Mouse (Mus musculus): ENCODE measurements at regions not wholly inside any gene's neighbourhood (a gene's known extent, or its start where the extent isn't known, plus 50 kb on each side); places are given as distances from the start of the nearest gene placed in this dataset.

DNA sequence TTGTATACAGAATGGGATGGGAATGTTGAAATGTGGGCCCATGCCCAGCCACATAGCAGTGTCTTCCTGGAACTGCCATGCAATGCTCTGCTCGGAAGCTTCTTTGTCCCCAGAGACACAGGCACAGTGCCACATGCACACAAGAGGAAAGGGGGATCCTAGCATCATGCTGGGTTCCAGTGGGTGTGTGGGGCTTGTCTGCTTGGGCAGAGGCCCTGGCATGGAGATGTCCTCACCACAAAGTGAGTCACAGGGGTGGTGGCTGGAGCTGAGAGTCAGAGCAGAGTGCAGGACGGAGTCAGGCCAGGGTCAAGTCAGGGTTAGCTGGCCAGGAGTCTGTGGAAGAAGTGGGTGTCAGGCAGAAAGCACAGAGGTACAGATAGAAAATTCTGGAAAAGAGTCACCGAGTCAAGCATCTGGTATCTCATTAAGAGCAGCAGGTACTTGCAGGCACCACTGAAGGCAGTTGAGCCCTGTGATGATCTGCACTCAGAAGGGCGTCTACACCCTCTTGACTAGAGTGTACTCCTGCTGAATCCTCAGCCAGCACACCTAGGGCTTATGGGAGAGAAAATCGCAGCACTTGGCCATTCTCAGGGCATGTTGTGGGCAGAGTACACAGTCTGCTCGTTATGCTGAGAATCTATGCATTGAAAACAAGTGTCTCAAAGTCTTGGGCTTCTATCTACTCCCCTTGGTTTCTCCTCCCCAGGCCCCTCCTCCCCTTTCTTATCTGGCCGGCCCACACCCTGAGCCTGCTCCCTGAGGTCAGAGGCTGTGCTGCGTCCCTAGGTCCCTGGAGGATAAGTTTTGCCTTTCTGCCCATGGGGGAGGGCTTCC is 85.3 kb downstream of the Ackr3 start:
- DNase-seq, result peak; percentile 52 to 75

DNA sequence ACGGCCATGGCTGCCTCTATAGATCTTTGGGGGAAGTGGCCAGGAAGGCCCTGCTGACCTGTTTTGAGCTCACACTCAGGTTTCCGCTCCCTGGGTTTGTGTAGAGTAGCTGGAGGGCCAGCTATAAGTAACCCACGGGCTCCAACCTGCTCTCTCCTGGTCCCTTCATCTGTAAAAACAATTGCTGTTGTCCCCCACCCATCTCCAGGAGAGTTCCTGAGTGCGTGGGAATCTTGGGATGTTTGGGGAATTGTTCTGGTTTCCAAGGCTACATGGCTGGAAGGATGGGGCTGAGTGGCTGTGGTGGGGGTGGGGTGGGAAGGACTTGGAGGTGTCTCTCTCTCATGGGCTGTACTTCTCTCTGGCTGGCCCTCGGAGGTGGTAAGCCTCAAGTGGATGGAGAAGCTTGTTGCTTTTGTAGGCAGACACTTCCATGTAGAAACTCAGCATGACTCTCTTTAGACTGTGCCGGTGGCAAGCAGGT is 86.0 kb downstream of the Ackr3 start:
- DNase-seq, result no peak

DNA sequence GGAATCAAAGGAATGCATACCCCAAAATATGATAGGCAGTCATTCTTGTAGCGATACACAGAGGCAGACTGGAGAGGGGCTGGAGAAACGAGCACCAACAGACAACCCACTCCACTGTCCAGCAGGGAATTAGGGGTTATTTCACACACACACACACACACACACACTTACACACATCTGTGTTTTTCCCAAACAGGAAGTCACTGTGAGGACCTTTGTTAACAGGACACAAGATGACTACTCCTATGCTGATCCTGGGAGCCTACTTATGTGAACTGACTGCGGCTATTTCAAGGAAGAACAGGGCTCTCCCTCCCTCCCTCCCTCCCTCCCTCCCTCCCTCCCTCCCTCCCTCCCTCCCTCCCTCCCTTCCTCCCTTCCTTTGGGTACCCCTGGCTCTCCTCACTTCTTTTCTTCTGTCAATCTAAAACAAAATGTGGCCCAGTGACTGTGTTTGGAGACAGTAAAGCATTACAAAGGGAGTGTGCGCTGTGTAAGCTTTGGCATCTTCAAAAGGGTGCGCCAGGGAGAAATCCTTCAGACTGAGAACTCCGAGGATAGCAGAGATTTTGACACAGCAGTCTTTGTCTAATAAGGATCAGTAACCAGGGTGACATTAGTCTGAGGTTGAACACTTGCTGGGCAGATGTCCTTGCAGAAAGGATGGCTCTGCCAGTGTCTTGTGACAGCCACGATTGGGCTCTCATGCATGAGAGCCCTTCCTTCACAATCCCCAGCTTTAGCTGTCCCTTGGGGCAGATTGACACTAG is 86.8 kb downstream of the Ackr3 start:
- no peak for DNase-seq

DNA sequence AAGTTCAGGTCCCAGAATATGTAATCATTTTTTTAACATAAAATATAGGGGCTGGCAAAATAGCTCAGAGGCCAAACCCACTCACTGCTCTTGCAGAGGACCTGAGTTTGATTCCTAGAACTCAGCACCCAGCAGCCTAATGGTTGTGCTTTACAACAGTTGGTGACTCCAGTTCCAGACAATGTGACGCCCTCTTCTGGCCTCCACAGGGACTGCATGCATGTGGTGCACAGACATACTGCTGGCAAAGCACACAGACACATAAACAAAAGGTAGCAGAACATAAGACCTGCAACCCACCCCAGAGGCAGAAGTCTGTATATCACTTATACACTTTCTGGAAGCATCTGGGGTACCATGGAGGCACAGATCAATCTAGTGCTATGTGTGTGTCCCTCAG is 87.5 kb downstream of the Ackr3 start:
- no peak for DNase-seq

DNA sequence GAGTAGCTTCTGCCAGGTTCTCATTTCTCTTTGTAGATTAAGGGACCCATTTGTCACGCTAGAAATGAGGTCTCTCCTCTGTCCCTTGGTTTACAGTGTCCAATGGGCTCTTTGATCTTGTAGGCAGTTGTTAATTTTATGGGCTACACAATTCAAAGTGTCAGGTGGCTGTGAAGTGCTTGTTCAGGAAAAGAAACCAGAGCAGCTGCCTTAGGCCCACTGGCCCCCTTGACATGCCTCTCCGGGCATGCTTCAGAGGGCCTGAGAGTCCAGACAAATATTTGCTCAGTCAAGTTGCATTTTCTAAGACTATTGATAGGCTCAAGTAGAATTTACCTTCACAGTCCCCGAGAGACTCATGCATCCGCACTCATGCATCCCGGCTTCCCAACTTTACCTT is 94.0 kb downstream of the Ackr3 start:
- no peak for DNase-seq

DNA sequence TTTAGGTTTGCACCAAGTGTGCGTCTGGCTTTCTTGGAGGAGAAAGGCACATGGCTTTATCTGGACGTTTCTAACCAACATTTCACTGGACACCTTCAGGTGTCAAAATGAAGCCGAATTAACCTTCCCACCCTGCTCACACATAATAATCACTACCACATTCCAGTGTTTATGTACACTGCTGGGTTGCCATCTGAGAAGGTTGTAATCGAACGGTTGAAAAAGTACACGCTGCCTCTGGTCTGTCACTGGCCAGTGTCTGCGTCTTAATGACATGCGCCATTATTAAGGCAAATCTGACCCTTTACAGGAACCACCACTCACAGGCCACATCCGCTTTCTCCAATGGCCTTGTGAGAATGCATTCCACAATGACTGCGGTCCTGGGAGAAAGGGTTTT is 96.4 kb downstream of the Ackr3 start:
- DNase-seq, result no peak

DNA sequence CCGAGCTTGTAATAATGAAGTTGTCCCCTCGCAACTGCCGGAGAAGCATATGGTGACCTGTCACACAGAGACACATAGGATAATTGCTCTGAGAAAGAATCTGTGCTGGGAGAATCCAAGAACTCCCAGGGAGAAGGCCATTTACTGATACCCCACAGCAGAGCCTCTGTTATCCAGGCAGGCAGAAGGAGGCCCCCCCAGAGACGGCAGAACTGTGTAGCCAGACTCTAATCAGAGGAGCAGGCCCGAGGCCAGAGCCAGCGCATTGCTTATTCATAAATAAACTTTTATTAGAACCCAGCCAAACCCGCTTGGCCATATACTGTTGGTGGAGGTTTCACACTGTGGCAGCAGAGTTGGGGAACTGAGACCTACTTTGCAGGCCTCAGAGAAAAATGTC is 100.6 kb downstream of the Ackr3 start:
- DNase-seq, result no peak

DNA sequence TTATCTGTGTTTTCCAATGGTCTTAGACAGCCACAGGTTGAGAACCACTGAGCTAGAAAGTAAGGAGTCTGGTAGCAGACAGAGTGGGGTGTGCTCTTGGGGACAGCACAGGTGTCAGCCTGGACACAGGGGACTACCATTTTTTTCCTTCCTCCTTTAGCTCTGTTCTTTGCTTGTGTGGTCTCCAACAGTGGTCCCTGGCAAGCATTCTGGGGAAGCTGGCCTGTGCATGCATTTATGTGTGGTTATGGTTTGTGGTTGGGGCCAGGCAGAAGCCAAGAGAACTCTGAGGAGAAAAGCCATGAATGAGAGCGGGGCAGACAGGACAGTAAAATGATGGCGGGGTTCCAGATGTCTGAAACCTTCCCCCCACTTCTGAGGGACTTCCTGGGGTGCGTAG is 107.2 kb downstream of the Ackr3 start:
- DNase-seq, result no peak

DNA sequence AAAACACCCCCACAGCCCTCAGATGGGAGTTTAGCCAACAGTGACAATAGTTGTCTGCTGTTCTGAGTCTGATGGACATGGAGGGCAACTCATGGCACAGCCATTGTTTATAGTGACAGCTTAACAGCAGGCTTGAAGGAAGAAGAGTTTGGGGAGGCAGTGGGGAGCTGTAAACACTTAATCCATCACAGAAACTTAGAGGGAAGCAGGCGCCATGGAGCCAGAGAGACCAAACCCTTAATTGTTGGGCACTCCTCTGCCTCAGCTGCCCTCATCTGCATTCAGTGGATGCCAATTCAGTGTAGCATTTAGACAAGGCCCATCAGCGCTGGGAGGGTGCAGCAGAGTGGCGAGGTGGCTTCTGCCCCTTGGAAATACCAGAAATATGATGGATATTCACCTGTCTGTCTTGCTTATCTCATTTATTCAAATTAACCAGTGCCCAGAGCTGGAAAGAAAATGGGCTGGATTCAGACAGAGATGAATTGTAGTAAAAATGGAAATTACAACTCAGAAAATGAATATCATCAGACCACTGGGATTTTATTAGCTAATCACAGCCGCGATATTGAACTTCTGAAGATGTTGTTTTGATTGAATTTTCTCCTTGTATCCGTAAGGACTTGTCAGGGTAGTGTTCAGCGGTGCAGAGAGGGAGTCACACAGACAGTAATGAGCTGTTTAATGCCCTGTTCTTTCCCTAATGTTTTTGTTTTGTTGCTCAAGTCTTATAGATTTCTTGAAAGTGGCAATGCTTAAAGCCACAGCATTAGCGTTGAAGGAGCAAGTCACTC is 108.1 kb downstream of the Ackr3 start:
- no peak for DNase-seq

DNA sequence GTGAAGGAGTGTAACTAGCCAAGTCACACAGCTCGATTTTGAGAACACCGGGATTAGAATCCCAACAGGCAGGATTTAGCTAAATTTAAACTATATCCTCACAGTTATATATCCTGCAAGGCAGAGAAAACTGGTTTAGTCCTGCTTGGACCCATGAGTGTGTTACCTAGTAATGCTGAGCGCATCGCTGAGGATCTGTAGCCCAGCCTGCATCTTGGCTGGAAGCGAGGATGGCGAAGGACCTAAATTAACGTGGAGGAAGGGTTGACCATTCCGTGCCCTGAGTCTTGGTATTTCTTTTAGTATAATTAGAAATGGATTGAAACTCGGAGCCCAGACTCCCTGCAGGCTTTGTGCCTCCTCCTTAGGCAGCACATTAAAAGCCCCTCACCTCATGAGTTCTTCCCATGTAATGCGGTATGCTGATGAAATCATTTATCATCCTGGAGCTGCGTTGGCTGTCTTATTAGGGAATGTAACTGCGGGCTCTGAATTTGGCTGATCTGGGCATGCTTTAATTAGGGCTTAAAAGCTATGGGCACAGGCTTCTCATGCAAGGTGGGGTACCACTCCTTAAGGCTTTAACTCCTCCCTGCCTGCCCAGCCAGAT is 110.1 kb downstream of the Ackr3 start:
- DNase-seq, result no peak

DNA sequence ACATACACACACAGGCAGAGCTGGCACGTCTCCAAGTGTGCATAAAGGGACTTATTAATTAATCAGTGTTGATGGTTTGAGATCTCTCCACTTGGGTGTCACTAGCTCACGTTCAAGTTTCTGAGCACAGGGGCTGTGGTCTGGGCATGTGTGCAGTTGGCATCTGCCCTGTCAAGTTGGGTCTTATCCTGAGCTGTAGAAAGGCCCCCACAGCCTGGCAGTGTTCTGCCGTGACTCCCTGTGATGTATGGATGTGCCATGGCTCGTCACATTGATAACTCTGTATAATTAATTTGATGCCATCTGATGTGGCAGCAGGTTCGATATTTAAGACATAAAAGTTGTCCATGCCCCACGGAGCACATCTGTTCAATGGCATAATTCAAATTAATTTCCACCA is 114.1 kb downstream of the Ackr3 start:
- no peak for DNase-seq

DNA sequence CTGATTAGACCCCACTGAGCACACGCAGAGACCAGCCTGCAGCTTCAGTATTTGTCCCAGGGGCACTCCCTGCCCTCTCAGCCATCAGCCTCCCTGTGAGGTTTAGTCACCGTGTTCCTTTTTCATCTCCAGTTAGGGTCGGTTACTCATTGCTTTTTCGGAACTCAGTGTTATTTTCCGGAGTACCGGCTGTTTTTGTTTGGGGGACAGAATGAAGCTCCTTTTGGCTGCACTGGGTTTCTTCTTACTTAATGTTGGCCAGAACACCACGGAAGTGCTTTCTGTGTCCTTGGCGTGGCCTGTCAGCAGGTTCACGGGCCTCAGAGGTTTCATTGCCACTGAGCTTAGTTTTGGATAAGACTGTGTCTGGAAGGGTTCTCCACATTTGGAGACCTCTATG is 114.7 kb downstream of the Ackr3 start:
- DNase-seq, result peak in 1 of 2 experiments; percentile 32

DNA sequence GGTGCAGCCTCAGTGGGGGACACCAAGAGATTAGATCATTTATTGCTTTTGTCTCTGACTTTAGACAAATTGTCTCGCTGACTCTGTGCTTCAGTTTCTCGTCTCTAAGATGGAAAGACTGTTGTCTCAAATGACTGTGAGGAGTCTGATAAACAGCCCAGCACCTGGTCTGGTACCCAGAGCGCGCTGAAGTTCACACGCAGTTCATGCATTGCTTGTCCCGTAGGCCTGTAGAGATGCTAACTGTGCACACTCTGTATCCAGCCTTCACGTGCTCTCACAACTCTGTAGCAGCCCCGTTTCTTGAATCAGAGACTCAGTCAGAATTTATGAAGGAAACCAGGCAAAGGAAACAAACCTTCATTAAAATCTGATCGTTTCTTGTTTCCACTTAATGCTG is 116.7 kb downstream of the Ackr3 start:
- DNase-seq, result no peak

DNA sequence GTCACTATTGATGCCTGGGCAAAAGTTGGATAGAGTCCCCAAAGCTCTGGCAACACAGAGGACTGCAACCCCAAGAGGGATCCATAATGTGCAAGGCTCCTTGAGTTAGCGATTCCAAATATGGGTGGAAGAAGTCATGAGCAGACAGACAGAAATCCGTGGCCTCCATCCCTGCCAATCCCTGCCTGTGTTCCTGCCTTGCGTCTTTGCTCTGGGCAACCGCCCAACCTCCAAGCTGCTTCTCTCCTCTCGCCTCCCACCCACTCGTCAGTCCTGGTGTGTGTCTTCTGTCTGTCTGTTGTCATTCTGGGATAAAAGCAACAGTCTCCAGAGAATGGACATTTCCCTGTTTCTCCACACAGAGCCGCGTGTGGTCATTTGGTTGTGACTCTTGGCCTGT is 117.7 kb downstream of the Ackr3 start:
- no peak for DNase-seq

DNA sequence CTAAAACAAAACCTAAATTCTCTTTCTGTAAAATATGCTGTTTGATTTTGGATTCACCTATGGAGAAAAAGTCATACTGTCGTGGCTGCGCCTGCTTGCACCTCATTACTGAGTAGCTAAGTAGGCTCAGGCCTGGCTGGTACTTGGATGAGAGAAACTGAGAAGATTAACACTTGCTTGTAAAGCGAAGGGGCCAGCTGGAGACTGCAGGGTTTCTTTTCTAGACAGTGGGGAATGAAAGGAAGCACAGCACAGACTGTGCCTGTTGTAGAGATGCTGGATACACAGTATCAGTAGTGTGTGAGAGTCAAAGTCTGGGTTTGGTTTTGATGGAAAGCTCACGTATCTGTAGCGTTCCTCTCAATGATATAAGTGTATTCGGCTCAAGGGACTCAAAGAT is 123.5 kb downstream of the Ackr3 start:
- DNase-seq, result no peak

DNA sequence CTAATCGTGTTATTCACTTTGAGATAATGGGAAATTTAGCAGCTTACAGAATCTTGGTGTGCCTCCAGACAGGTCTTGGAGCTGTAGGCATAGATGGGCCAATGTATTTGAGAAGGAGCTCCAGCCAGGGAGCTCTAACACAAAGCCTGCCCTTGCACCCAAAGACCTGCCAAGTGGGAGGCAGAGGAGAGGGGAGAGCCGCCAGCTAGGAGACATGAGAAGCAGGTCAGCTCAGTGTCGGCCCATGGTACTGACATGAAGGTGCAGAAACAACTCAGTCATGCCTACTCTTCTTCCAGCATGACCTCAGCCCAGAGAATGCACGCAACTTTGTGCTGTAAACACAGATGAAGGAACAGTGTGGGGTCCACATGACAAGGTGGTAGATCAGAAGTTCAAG is 128.8 kb downstream of the Ackr3 start:
- DNase-seq, result no peak

DNA sequence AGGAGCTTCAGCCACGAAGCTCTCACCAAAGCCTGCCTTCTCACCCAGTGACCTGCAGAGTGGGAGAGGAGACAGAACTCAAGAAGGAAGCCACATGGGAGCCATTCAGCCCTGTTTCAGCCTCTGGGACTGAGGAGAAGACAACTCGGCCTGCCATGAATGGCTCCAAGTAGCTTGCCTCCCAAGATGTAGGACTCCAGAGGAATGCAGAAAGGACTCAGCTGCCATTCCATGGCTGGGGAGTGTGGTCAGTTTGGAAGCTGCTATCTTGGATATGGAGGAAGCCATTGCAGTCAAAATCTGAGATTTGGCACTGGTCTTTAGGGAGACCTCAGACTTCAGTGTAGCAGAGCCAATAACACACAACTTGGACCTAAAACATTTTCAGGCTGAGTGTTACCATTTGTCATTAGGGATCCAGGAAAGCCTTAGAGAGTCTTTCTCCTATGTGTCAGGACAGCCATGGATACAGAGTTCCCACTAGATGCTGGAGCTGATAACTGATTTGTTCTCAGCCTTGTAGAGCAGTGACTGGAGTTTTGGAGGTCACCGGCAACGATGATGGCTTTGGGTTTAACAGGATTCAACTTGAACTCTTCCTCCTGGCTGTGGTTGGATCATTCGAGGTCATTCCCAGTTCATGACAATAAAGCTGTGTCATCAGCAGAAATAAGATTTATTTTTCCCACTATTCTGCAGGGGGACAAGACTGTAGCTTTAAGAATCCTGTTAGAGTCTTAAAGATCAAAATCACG is 130.1 kb downstream of the Ackr3 start:
- peak; percentile 27 to 61 for DNase-seq

DNA sequence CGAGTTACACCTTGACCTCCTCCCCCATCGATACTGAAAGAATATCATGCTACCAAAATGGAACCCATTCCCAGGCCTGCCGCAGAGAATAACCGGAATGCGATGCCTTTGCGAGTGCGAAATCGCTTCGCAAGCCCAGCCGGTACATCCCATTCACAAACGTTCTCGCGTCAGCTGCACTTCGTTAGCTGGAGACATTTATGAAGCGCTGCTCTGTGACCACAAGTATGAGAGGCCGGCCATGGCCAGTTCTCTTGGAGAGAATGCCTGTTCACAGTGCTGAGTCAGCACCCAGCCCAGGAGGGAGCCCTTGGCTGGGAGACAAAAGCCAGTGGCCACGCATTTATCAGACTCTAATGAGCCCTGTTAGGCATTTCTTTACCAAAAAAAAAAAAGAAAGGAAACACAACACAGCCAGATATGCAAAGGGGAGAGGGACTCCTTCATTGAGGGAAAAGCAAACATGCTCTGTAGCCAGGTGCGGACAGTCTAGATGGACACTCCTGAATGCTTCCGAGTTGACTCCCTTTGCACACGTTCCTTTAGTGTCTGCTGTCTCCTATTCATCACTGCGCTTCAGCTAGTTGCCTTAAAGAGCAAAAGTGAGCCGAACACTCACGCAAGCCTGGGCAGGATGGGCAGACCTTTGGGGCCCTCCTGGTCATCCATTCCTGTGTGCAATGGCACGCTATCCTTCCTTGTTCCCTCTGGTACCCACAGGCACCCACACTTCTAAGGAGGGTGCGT is 131.4 kb downstream of the Ackr3 start:
- DNase-seq, result peak; percentile 55 to 72

DNA sequence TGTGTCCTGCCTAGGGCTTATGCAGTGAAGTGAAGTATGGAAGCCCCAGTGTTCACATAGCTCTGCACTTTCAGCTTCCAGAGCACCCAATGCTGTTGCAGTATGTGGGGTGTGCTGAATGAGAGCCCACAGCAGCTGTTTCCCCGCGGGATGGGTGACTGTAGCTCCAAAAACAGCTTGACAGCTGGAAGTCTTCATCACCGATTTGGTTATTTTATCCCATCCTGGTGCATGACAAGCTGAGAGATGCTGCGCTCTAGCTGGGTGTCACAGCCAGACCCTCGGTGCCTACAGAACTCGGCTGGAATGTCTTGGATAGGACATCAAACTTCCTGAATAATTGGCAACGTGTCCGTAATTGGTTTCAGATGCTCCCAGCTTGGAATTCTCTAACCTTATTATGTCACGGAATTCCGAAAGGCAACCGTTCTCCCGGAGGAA is 134.1 kb downstream of the Ackr3 start:
- DNase-seq, result no peak

DNA sequence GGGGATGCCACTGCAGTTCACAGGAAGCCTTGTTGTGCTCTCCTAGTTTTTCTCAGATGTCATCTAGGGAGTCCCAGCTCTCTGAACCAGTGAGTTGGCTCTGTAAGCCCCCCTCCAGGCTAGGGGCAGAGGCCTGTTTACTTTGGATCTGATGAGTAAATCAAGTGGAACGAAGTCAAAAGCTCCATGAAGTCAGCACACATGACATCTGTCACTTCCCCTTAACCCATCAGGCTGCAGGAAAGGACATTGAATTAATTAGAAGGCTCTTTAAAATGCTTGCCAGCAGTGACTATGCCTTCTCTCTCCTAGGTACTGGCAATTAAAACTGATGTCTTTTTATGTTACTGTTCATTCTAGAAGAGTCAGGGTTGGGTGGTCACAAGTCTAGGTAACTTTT is 138.6 kb downstream of the Ackr3 start:
- DNase-seq, result no peak

DNA sequence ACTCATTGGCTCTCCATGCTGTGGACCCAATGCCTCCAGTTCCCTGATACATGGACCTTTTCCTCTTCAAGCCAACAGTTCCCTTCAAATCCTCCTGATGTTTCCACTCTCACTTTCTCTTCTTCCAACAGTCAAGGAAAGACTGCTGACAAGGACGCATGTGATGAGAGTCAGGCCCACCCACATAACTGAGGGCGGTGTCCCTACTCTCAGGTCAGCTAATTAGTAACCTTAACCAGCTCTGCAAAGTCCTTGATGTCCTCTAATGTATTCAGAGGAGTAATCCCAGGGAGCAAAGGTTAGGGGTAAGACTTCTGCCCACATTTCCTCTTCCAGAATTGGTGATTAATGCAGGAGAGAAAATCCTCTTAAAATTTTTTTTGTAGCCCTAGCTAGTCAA is 139.7 kb downstream of the Ackr3 start:
- no peak for DNase-seq
